Mouse (Mus musculus) megakaryocyte, embryonic 14.5 days (primary cell): ENCODE measurements at regions not wholly inside any gene's neighbourhood (a gene's known extent, or its start where the extent isn't known, plus 50 kb on each side); places are given as distances from the start of the nearest gene placed in this dataset.

Experiments
- FLI1 ChIP-seq: IDR thresholded peaks from 2 replicates; pipeline ENCODE4 v1.6.1; 2012; ENCODE audit warnings: low read length, inconsistent platforms, mixed read lengths
- GATA1 ChIP-seq: IDR thresholded peaks from 3 replicates; pipeline ENCODE4 v1.6.1; 2012; ENCODE audit warnings: mixed read lengths, low read length, inconsistent platforms, borderline replicate concordance

DNA sequence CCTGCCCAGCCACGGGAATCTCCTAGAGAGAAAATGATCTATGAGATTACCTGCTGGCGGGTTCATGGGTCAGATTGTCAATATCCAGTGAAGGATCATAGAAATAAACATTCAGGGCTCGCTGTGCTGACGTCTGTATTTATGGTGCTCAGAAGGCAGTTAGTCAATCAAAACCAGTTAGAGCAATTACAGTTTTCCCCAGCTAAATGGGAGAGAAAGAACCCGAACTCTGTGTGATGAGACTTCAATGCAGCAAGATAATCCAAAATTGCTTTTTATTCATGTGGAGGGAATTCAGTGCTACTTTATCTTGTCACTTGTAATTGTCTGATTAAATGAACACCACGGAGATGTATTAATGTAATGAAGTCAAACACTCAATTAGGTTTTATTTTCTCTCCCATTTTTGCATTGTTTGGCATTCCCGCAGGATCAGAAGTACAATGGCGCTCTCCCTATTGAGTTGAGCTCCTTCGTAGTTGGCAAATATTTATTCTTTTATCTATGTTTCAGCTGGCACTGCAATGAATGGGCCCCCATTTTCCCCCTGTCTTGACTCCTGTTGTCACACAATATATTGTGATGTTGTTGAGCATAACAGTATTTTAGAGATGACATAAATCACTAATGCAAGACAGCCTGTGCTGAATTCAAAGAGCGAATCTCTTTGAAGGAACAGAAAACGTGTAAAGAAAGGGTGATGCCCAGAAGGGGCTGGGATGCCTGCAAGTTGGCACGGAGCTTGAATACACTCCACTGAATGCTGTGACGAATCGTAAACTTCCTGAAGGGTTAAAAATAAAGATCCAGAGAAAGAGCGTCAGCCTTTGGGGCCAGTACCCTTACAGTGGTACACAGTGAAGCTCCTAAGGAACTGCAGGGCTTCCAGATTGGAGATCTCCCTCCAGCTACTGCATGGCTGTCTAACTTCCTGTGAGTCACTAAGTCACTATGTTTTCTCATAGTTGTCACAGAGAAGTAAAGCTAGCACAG lies 183.0 kb upstream of the Rhobtb1 start:
- TF ChIP-seq GATA1 = no peak
- no peak for TF ChIP-seq FLI1
